Mouse (Mus musculus) gastrocnemius, adult 2 months (tissue): ENCODE measurements around the gene Shisa5. TPM values are rescaled to one million over a fixed set of nuclear protein-coding genes. Genes with fewer than 3 reads are reported as not detected.
A peak's percentile ranks its signal among the peaks of the same experiment; 100 is the strongest.

Experiments used
- DNase-seq: peaks from one replicate; pipeline ENCODE4 v3.0.0; 2022
- H3K27ac ChIP-seq: fragments of 200-600 bp; 2 replicates; pipeline ENCODE4 v1.8.1; 2022; ENCODE audit warnings: mild to moderate bottlenecking
- H3K4me3 ChIP-seq: fragments of 200-600 bp; 2 replicates; pipeline ENCODE4 v1.8.1; 2022; ENCODE audit warnings: mild to moderate bottlenecking, moderate library complexity
- CTCF ChIP-seq: fragments of 200-600 bp; IDR thresholded peaks from 2 replicates; pipeline ENCODE4 v1.8.1; 2022; ENCODE audit warnings: antibody characterized with exemption, mild to moderate bottlenecking, moderate library complexity
- intact Hi-C: fragments of 180-260 bp; cut with DNase I; formaldehyde crosslinking; loops from one replicate; pipeline ENCODE4 v1.15.1; 2025
- long read RNA-seq, 2 experiments: library from polyadenylated mRNA; stranded (forward); transcript quantifications; one replicate each; pipeline ENCODE4 v2.0.0; 2021
- total RNA-seq, 2 experiments: library from RNA; stranded (reverse); gene quantifications; 2 replicates each; pipeline ENCODE4 v1.2.3; 2021

Gene Shisa5
- total RNA-seq: 10 to 100 TPM; 15.9 to 17.0 TPM
- long read RNA-seq, experiment 1, transcript Shisa5-202 (6 exons, 1,910 nt): minor isoform, 6 of 28 reads
- long read RNA-seq, experiment 1, transcript Shisa5-201 (6 exons, 1,834 nt): major isoform, 16 of 28 reads
- long read RNA-seq, experiment 1, partial matches to known transcripts: 0 of 28 reads
- long read RNA-seq, experiment 1, other reads (novel, unspliced or antisense): 4 of 28 reads
- long read RNA-seq, experiment 2, transcript Shisa5-201 (6 exons, 1,834 nt): major isoform, 21 of 26 reads
- long read RNA-seq, experiment 2, partial matches to known transcripts: 0 of 26 reads
- long read RNA-seq, experiment 2, other reads (novel, unspliced or antisense): 0 of 26 reads

- peak; percentile 88 for DNase-seq
- TF ChIP-seq CTCF: no peak
- Histone ChIP-seq H3K4me3 (peak within 1 kb of the TSS; percentile 75), H3K27ac (peak within 1 kb of the TSS; percentile 96)
- intact Hi-C loops: loop anchor here (2.0 to 5.0 kb wide), 2 partner anchors 19 to 36 kb away; no protein-coding TSS in a partner anchor
Measured at GRCm38 (mm10) chr9:109038086-109038895, at the start of gene Shisa5. Gene Shisa5, plus strand, starts transcription at chr9:109038565.

- intact Hi-C loops: loop anchor here (5.0 kb wide), 1 partner anchor 53 kb away; the partner anchor contains the start of gene Uqcrc1
- peak overlapping the region; percentile 96 for H3K27ac ChIP-seq
Measured at GRCm38 (mm10) chr9:108989802-108990461, 48.4 kb upstream of the Shisa5 start.

GRCm38 (mm10) chr9:108990462-108990820 lies 47.9 kb upstream of the Shisa5 start:
- DNase-seq: peak; percentile 54

More at GRCm38 (mm10) chr9:108989802-108990461, 48.4 kb upstream of the Shisa5 start:
- TF ChIP-seq CTCF: no peak
- H3K4me3 ChIP-seq: peak overlapping the region; percentile 75
- peak; percentile 54 for DNase-seq

GRCm38 (mm10) chr9:108991428-108992084 lies 46.8 kb upstream of the Shisa5 start, which contains the start of gene Pfkfb4:
Gene Pfkfb4, plus strand, starts transcription at chr9:108991778.
- Histone ChIP-seq H3K27ac (peak within 1 kb of the TSS; percentile 96), H3K4me3 (peak within 1 kb of the TSS; percentile 75)
- no peak for TF ChIP-seq CTCF
- intact Hi-C loops: no loop called here
- DNase-seq: peak; percentile 95

More at GRCm38 (mm10) chr9:108990462-108990820, 47.9 kb upstream of the Shisa5 start:
- intact Hi-C loops: no loop called here
- TF ChIP-seq CTCF: no peak
- H3K4me3 ChIP-seq: peak overlapping the region; percentile 75
- H3K27ac ChIP-seq: peak overlapping the region; percentile 96

- Histone ChIP-seq H3K4me3 (peak overlapping the region; percentile 75), H3K27ac (peak overlapping the region; percentile 96)
- intact Hi-C loops: no loop called here
- no peak for TF ChIP-seq CTCF
- no peak for DNase-seq
Measured at GRCm38 (mm10) chr9:108992085-108992469, 46.3 kb upstream of the Shisa5 start.

GRCm38 (mm10) chr9:108992620-108993361 lies 45.6 kb upstream of the Shisa5 start:
- intact Hi-C loops: no loop called here
- Histone ChIP-seq H3K4me3 (peak overlapping the region; percentile 75), H3K27ac (peak overlapping the region; percentile 96; the same call in 1 of the 2 replicates)
- DNase-seq: peak; percentile 16
- TF ChIP-seq CTCF: no peak

GRCm38 (mm10) chr9:108996411-108996810 lies 42.0 kb upstream of the Shisa5 start:
- no peak overlapping the region for H3K4me3 ChIP-seq
- no peak for TF ChIP-seq CTCF
- peak; percentile 22 for DNase-seq
- H3K27ac ChIP-seq: no peak overlapping the region; the same call in 1 of the 2 replicates
- intact Hi-C loops: no loop called here

GRCm38 (mm10) chr9:108998287-108999166 lies 39.8 kb upstream of the Shisa5 start:
- intact Hi-C loops: no loop called here
- TF ChIP-seq CTCF: no peak
- Histone ChIP-seq H3K27ac (peak overlapping the region; percentile 31; the same call in 1 of the 2 replicates), H3K4me3 (no peak overlapping the region)
- DNase-seq: no peak

- 0 out of 2 replicates have a peak overlapping the region, but pooled peaks have one; percentile 5 for H3K27ac ChIP-seq
- no peak overlapping the region for H3K4me3 ChIP-seq
- TF ChIP-seq CTCF: no peak
- DNase-seq: peak; percentile 21
- intact Hi-C loops: no loop called here
Measured at GRCm38 (mm10) chr9:108999167-108999526, 39.2 kb upstream of the Shisa5 start.

- Histone ChIP-seq H3K4me3 (no peak overlapping the region), H3K27ac (no peak overlapping the region)
- intact Hi-C loops: loop anchor here (5.0 kb wide), 1 partner anchor 37 kb away; the partner anchor contains the start of gene Shisa5
- no peak; the same call in 1 of the 2 replicates for TF ChIP-seq CTCF
- peak; percentile 71 for DNase-seq
Measured at GRCm38 (mm10) chr9:109000726-109001125, 37.6 kb upstream of the Shisa5 start.
